Mouse (Mus musculus): ENCODE results near the gene Lce3c. TPM values are rescaled to one million over a fixed set of nuclear protein-coding genes. Genes with fewer than 3 reads are reported as not detected.

The Lce3c gene
- polyA plus RNA-seq, 1 experiment from 2014 or later, result not detected

Other genes with a start within 250 kb of the Lce3c start
- not detected in 2 replicates for gene Lce1e, start 235.4 kb upstream of the Lce3c start, polyA plus RNA-seq (2015; fragmentation: Nextera tagmentation; extraction: Ambion mirVana)
- not detected in 2 replicates for gene Lce1f, start 224.1 kb upstream of the Lce3c start, polyA plus RNA-seq (2015; fragmentation: Nextera tagmentation; extraction: Ambion mirVana)
- not detected in 2 replicates for gene Gm38119, start 205.4 kb upstream of the Lce3c start, polyA plus RNA-seq (2015; fragmentation: Nextera tagmentation; extraction: Ambion mirVana)
- gene Lce1g, start 192.1 kb upstream of the Lce3c start, polyA plus RNA-seq (2015; fragmentation: Nextera tagmentation; extraction: Ambion mirVana), result not detected in 2 replicates
- gene Lce1h, start 179.4 kb upstream of the Lce3c start, polyA plus RNA-seq (2015; fragmentation: Nextera tagmentation; extraction: Ambion mirVana), result not detected in 2 replicates
- not detected in 2 replicates for gene Lce1i, start 165.6 kb upstream of the Lce3c start, polyA plus RNA-seq (2015; fragmentation: Nextera tagmentation; extraction: Ambion mirVana)
- gene Lce1j, start 154.0 kb upstream of the Lce3c start, polyA plus RNA-seq (2015; fragmentation: Nextera tagmentation; extraction: Ambion mirVana), result not detected in 2 replicates
- not detected in 2 replicates for gene Lce1k, start 136.6 kb upstream of the Lce3c start, polyA plus RNA-seq (2015; fragmentation: Nextera tagmentation; extraction: Ambion mirVana)
- not detected in 2 replicates for gene Kprp, start 117.2 kb upstream of the Lce3c start, polyA plus RNA-seq (2015; fragmentation: Nextera tagmentation; extraction: Ambion mirVana)
- gene Lce1l, start 93.2 kb upstream of the Lce3c start, polyA plus RNA-seq (2015; fragmentation: Nextera tagmentation; extraction: Ambion mirVana), result not detected in 2 replicates
- gene 2310050C09Rik, start 74.3 kb upstream of the Lce3c start, polyA plus RNA-seq (2015; fragmentation: Nextera tagmentation; extraction: Ambion mirVana), result not detected in 2 replicates
- not detected in 2 replicates for gene Lce3a, start 18.3 kb upstream of the Lce3c start, polyA plus RNA-seq (2015; fragmentation: Nextera tagmentation; extraction: Ambion mirVana)
- not detected in 2 replicates for gene Lce3b, start 11.5 kb upstream of the Lce3c start, polyA plus RNA-seq (2015; fragmentation: Nextera tagmentation; extraction: Ambion mirVana)
- not detected in 2 replicates for gene Lce3d, start 12.9 kb downstream of the Lce3c start, polyA plus RNA-seq (2015; fragmentation: Nextera tagmentation; extraction: Ambion mirVana)
- not detected in 2 replicates for gene Lce3e, start 22.6 kb downstream of the Lce3c start, polyA plus RNA-seq (2015; fragmentation: Nextera tagmentation; extraction: Ambion mirVana)
- gene Lce3f, start 47.7 kb downstream of the Lce3c start, polyA plus RNA-seq (2015; fragmentation: Nextera tagmentation; extraction: Ambion mirVana), result not detected in 2 replicates
- 1.9 and 2.3 TPM in 2 replicates for gene Crct1, start 71.2 kb downstream of the Lce3c start, polyA plus RNA-seq (2015; fragmentation: Nextera tagmentation; extraction: Ambion mirVana)
- gene Lce1m, start 74.6 kb downstream of the Lce3c start, polyA plus RNA-seq (2015; fragmentation: Nextera tagmentation; extraction: Ambion mirVana), result not detected in 2 replicates
- not detected in 2 replicates for gene Gm4858, start 124.3 kb downstream of the Lce3c start, polyA plus RNA-seq (2015; fragmentation: Nextera tagmentation; extraction: Ambion mirVana)
- gene Crnn, start 200.3 kb downstream of the Lce3c start, polyA plus RNA-seq (2015; fragmentation: Nextera tagmentation; extraction: Ambion mirVana), result not detected in 2 replicates

Data from hindbrain, embryonic 15.5 days (tissue).